Mouse (Mus musculus) testis, postnatal 14 days (tissue): ENCODE data around the gene Pgm2l1.
A peak's percentile ranks its signal among the peaks of the same experiment; 100 is the strongest.
"Not testable (repeated sequence)": the region's sequence is repeated elsewhere in the genome, so short reads cannot be mapped to it uniquely, and the experiment has no call there.

Experiments used
- DNase-seq: peaks from one replicate; pipeline ENCODE4 v3.0.0; 2021; ENCODE audit warnings: low spot score

Gene Pgm2l1

GRCm38 (mm10) chr7:100228957-100229356 is 1.8 kb downstream of the Pgm2l1 start:
- no peak for DNase-seq

GRCm38 (mm10) chr7:100230646-100231045 is 3.5 kb downstream of the Pgm2l1 start:
- no peak for DNase-seq

- DNase-seq = no peak
Measured at GRCm38 (mm10) chr7:100231661-100232060, 4.5 kb downstream of the Pgm2l1 start.

- DNase-seq = no peak
Measured at GRCm38 (mm10) chr7:100233681-100234080, 6.5 kb downstream of the Pgm2l1 start.

GRCm38 (mm10) chr7:100234264-100234885 is 7.2 kb downstream of the Pgm2l1 start:
- no peak for DNase-seq

- no peak for DNase-seq
Measured at GRCm38 (mm10) chr7:100238271-100238670, 11.1 kb downstream of the Pgm2l1 start.

GRCm38 (mm10) chr7:100240601-100241000 is 13.4 kb downstream of the Pgm2l1 start:
- DNase-seq = no peak

- no peak for DNase-seq
Measured at GRCm38 (mm10) chr7:100243007-100243406, 15.8 kb downstream of the Pgm2l1 start.

- no peak for DNase-seq
Measured at GRCm38 (mm10) chr7:100244225-100244624, 17.0 kb downstream of the Pgm2l1 start.

- no peak for DNase-seq
Measured at GRCm38 (mm10) chr7:100245176-100245575, 18.0 kb downstream of the Pgm2l1 start.

GRCm38 (mm10) chr7:100250667-100251066 is 23.5 kb downstream of the Pgm2l1 start:
- no peak for DNase-seq

GRCm38 (mm10) chr7:100262350-100262749 is 35.2 kb downstream of the Pgm2l1 start:
- DNase-seq = no peak

GRCm38 (mm10) chr7:100264934-100265333 is 37.7 kb downstream of the Pgm2l1 start:
- not testable (repeated sequence) for DNase-seq

- no peak for DNase-seq
Measured at GRCm38 (mm10) chr7:100272369-100272768, 45.2 kb downstream of the Pgm2l1 start.

- DNase-seq = no peak
Measured at GRCm38 (mm10) chr7:100274507-100274906, 47.3 kb downstream of the Pgm2l1 start.

GRCm38 (mm10) chr7:100276397-100276796 is 49.2 kb downstream of the Pgm2l1 start:
- no peak for DNase-seq

- DNase-seq = no peak
Measured at GRCm38 (mm10) chr7:100279803-100280202, 52.6 kb downstream of the Pgm2l1 start.

GRCm38 (mm10) chr7:100281596-100281995 is 54.4 kb downstream of the Pgm2l1 start:
- DNase-seq = no peak

GRCm38 (mm10) chr7:100283298-100283697 is 56.1 kb downstream of the Pgm2l1 start:
- DNase-seq = no peak

- peak; percentile 40 for DNase-seq
Measured at GRCm38 (mm10) chr7:100285383-100285782, 58.2 kb downstream of the Pgm2l1 start, which contains the start of gene P4ha3. Gene P4ha3, plus strand, starts transcription at chr7:100285520.

- no peak for DNase-seq
Measured at GRCm38 (mm10) chr7:100287748-100288578, 60.8 kb downstream of the Pgm2l1 start.

- DNase-seq = no peak
Measured at GRCm38 (mm10) chr7:100288622-100289021, 61.4 kb downstream of the Pgm2l1 start.

GRCm38 (mm10) chr7:100293546-100293945 is 66.4 kb downstream of the Pgm2l1 start:
- DNase-seq = no peak
